Mouse (Mus musculus) midbrain, embryonic 10.5 days (tissue): ENCODE measurements at regions not wholly inside any gene's neighbourhood (a gene's known extent, or its start where the extent isn't known, plus 50 kb on each side); places are given as distances from the start of the nearest gene placed in this dataset.
"Not testable (repeated sequence)": the region's sequence is repeated elsewhere in the genome, so short reads cannot be mapped to it uniquely, and the experiment has no call there.

Experiments used
- DNase-seq: peaks from one replicate; pipeline ENCODE4 v3.0.0-alpha.2; 2017; ENCODE audit warnings: low spot score
- H3K27ac ChIP-seq: fragments of 300-500 bp; sonication (generic); replicated peaks from 2 replicates; pipeline ENCODE4 v1.5.1; 2016; ENCODE audit warnings: mild to moderate bottlenecking
- H3K27me3 ChIP-seq: fragments of 300-500 bp; sonication (generic); 2 replicates; pipeline ENCODE4 v1.6.1; 2016; ENCODE audit warnings: low read depth, mild to moderate bottlenecking; ENCODE audit not compliant: poor library complexity, severe bottlenecking
- H3K36me3 ChIP-seq: fragments of 300-500 bp; sonication (generic); 2 replicates; pipeline ENCODE4 v1.6.1; 2016; ENCODE audit warnings: mild to moderate bottlenecking, moderate library complexity
- H3K4me1 ChIP-seq: fragments of 300-500 bp; sonication (generic); 2 replicates; pipeline ENCODE4 v1.6.1; 2016
- H3K4me3 ChIP-seq: fragments of 300-500 bp; sonication (generic); 2 replicates; pipeline ENCODE4 v1.5.1; 2016; ENCODE audit warnings: mild to moderate bottlenecking, moderate library complexity
- H3K9me3 ChIP-seq: fragments of 300-500 bp; sonication (generic); replicated peaks from 2 replicates; pipeline ENCODE4 v1.6.1; 2016; ENCODE audit warnings: mild to moderate bottlenecking
- WGBS: fragments of 180-500 bp; shearing (Covaris S2); methylation state at CpG from one replicate; pipeline ENCODE4 v1.1.7; 2016; 5-methylcytosine and 5-hydroxymethylcytosine counted together

DNA sequence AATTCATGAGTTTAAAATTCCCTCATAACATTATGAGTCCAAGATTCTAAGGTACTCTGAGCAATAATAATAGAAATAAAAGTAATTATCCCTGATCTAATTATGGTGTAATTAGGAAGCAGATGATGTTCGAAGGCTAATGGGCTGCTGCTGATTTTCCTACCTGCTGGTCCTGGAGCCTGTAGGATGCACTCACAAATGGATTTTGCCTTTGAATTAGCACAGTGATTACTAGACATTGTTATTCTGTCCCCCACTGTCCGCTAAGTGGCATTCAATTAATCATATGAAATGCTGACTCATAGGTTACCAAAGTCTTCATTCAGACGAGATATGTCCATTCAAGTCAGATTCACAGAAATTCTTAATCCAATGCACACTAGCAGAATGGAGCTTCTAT, 246.0 kb upstream of the Klf6 start:
- H3K9me3 ChIP-seq: no peaks in the 10 kb centered on the region
- H3K27ac ChIP-seq: no peak overlapping the region
- WGBS: 87% methylated on average over 3 of the region's 3 CpGs
- no peak overlapping the region for H3K4me3 ChIP-seq
- H3K36me3 ChIP-seq: no peaks in the 10 kb centered on the region
- no peaks in the 10 kb centered on the region for H3K4me1 ChIP-seq
- DNase-seq: no peak
- no peaks in the 10 kb centered on the region for H3K27me3 ChIP-seq

DNA sequence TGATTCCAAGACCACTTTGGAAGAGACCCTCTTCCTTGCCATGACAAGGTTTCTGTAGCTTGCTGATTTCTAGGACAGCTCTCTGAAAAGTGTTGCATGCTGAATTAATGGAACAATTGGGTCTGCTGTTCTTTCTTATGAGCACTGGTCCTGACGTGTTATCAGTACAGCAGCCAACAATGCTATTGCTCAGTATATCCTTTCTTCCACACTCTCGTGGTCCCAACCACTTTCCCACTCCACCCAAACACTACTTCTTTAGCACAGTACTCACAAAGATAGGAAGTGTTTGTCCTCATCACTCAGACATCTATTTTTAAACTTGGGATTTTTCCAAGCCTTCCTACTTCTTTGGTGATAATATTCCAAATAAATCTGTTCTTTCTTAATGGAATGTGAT, 233.2 kb upstream of the Klf6 start:
- WGBS: 72% methylated on average over 2 of the region's 2 CpGs

DNA sequence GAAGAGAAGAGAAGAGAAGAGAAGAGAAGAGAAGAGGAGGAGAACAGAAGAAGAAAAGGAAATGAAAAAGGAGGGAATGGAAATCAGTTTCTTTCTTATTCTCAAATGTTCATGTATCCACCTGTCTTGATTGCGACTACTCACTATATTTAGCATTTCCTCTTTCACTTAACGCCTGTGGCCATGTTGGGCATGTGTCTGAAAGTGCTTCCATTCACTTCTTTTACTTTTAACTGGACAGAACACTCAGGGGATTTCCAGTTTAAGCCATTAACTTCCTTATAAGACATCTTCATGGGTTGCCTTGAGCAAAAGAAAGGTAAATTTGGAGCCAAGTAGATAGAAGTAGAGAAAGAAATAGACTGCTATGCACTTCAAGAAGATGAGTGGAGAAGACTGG, 226.3 kb upstream of the Klf6 start:
- H3K9me3 ChIP-seq: no peaks in the 10 kb centered on the region
- no peak overlapping the region for H3K4me3 ChIP-seq
- H3K27ac ChIP-seq: no peak overlapping the region
- DNase-seq: no peak
- 89% methylated on average over 2 of the region's 2 CpGs for WGBS
- H3K4me1 ChIP-seq: no peaks in the 10 kb centered on the region
- H3K27me3 ChIP-seq: no peaks in the 10 kb centered on the region
- H3K36me3 ChIP-seq: no peaks in the 10 kb centered on the region

More for the DNA sequence above, 233.2 kb upstream of the Klf6 start:
- Histone ChIP-seq H3K36me3 (no peaks in the 10 kb centered on the region), H3K27ac (no peak overlapping the region), H3K9me3 (no peaks in the 10 kb centered on the region), H3K4me3 (no peak overlapping the region), H3K27me3 (no peaks in the 10 kb centered on the region), H3K4me1 (no peaks in the 10 kb centered on the region)
- no peak for DNase-seq

GRCm38 (mm10) chr13:5641743-5642510, 219.4 kb upstream of the Klf6 start:
- no peak for DNase-seq
- no peaks in the 10 kb centered on the region for H3K36me3 ChIP-seq
- H3K4me1 ChIP-seq: no peaks in the 10 kb centered on the region
- H3K9me3 ChIP-seq: no peaks in the 10 kb centered on the region
- no peak overlapping the region for H3K27ac ChIP-seq
- no peaks in the 10 kb centered on the region for H3K27me3 ChIP-seq
- 88% methylated on average over 7 of the region's 7 CpGs for WGBS
- H3K4me3 ChIP-seq: no peak overlapping the region

DNA sequence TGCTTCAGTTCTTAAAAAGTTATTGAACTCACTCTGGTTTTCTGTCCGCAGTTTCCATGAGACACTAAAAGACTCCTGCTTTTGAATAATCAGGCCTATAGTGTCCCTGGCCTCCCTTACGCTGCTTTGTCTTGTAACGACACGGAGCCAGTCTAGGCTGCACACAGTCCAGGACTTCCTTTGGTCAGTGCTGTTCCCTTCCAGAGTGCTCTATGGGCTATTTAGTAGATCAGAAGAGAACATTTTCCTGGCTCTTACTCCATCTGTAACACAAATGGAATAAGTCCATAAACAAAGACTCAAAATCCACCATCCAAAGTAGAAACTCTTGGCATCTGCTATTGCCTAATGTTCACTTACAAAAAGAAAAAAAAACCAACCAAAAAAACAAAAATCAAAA, 213.0 kb upstream of the Klf6 start:
- no peaks in the 10 kb centered on the region for H3K27me3 ChIP-seq
- H3K27ac ChIP-seq: no peak overlapping the region
- no peak for DNase-seq
- WGBS: 86% methylated on average over 4 of the region's 4 CpGs
- H3K36me3 ChIP-seq: no peaks in the 10 kb centered on the region
- H3K9me3 ChIP-seq: no peaks in the 10 kb centered on the region
- no peak overlapping the region for H3K4me3 ChIP-seq
- no peaks in the 10 kb centered on the region for H3K4me1 ChIP-seq

- Histone ChIP-seq H3K9me3 (no peaks in the 10 kb centered on the region), H3K27me3 (no peaks in the 10 kb centered on the region), H3K4me1 (no peaks in the 10 kb centered on the region), H3K36me3 (no peaks in the 10 kb centered on the region), H3K27ac (no peak overlapping the region), H3K4me3 (no peak overlapping the region)
- no peak for DNase-seq
- 64% methylated on average over 5 of the region's 5 CpGs for WGBS
Measured at GRCm38 (mm10) chr13:5657556-5657955, 203.7 kb upstream of the Klf6 start.

GRCm38 (mm10) chr13:5666235-5667007, 194.9 kb upstream of the Klf6 start:
- Histone ChIP-seq H3K27me3 (no peaks in the 10 kb centered on the region), H3K36me3 (no peaks in the 10 kb centered on the region), H3K4me3 (no peak overlapping the region), H3K4me1 (no peaks in the 10 kb centered on the region), H3K9me3 (no peaks in the 10 kb centered on the region), H3K27ac (no peak overlapping the region)
- 86% methylated on average over 3 of the region's 3 CpGs for WGBS
- no peak for DNase-seq

DNA sequence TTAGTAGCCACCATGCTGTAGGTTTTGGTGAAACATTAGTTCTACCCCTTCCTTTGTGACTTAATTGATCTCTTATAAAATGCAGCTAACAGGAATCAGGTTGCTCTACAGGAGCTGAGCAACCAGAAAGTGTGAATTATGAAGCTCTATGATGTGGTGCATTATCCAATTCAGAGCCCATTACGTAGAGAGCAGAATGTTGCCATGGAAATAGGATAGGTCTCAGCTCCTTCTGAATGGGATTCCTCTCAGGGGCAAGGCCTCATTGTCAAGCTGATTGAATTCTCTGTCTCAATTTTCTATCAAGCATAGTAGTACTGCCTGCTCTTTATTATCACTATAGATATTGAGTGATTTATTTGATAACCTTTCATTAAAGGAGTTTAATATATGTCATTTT, 185.6 kb upstream of the Klf6 start:
- Histone ChIP-seq H3K27me3 (no peaks in the 10 kb centered on the region), H3K9me3 (no peaks in the 10 kb centered on the region), H3K27ac (no peak overlapping the region), H3K4me1 (peaks cover 7% of the 10 kb centered on the region), H3K36me3 (no peaks in the 10 kb centered on the region), H3K4me3 (no peak overlapping the region)
- 25% methylated on average over 1 of the region's 1 CpGs for WGBS
- DNase-seq: no peak

DNA sequence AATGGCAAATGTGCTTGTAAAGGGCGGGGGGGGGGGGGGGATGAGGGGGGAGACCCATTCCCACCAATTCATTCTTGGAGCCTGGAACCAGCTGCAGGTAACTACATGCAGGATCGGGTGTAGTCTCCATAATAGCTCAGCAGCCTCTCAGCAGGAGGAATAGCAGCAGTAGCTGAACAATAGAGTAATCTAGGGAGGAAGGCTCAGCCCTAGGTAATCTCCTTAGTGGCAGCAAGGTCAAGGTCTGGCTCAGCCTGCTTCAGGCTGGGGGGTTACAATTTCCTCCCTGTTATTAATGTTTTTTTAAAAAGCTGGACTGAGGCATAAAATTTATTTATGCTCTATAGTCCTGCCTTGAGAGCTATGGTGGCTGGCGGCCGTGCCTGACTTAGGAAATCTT, 171.2 kb upstream of the Klf6 start:
- Histone ChIP-seq H3K4me1 (no peaks in the 10 kb centered on the region), H3K4me3 (no peak overlapping the region), H3K27me3 (no peaks in the 10 kb centered on the region), H3K9me3 (peaks cover 11% of the 10 kb centered on the region), H3K36me3 (no peaks in the 10 kb centered on the region), H3K27ac (no peak overlapping the region)
- no peak for DNase-seq
- WGBS: 84% methylated on average over 3 of the region's 4 CpGs

- H3K27ac ChIP-seq, H3K4me3 ChIP-seq, H3K4me1 ChIP-seq, DNase-seq, H3K27me3 ChIP-seq, H3K36me3 ChIP-seq: not testable (repeated sequence)
- 89% methylated on average over 2 of the region's 2 CpGs for WGBS
- H3K9me3 ChIP-seq: peaks cover 11% of the 10 kb centered on the region
Measured at GRCm38 (mm10) chr13:5690680-5691079, 170.6 kb upstream of the Klf6 start.

- H3K4me1 ChIP-seq: no peaks in the 10 kb centered on the region
- H3K36me3 ChIP-seq: no peaks in the 10 kb centered on the region
- H3K27ac ChIP-seq: no peak overlapping the region
- no peak overlapping the region for H3K4me3 ChIP-seq
- 92% methylated on average over 8 of the region's 8 CpGs for WGBS
- DNase-seq: no peak
- no peaks in the 10 kb centered on the region for H3K27me3 ChIP-seq
- peaks cover 11% of the 10 kb centered on the region for H3K9me3 ChIP-seq
Measured at GRCm38 (mm10) chr13:5694626-5695025, 166.7 kb upstream of the Klf6 start.

DNA sequence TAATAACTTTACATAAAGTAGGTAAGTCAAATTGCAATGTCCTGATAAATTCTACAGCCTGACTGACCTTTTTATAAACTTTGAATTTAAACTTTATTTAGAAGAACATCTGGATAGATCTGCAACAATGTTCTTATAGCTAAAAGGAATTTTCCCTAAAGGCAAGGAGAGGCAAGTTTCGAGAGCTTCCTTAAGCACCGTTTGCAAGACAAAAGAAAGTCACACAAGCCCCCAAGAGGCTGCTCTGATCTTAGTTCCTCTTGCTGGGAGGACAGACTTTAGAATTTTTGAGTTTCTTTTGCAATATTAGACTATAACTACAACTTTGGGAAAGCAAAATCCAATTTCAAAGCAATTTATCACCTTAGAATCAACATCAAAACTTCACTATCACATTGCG, 165.7 kb upstream of the Klf6 start:
- not testable (repeated sequence) for H3K9me3 ChIP-seq, H3K27me3 ChIP-seq, H3K27ac ChIP-seq, H3K4me3 ChIP-seq, H3K4me1 ChIP-seq, H3K36me3 ChIP-seq, DNase-seq
- 60% methylated on average over 3 of the region's 3 CpGs for whole genome bisulfite sequencing

- Histone ChIP-seq H3K4me1 (no peaks in the 10 kb centered on the region), H3K9me3 (peaks cover 5% of the 10 kb centered on the region), H3K27me3 (no peaks in the 10 kb centered on the region), H3K27ac (no peak overlapping the region), H3K36me3 (no peaks in the 10 kb centered on the region), H3K4me3 (no peak overlapping the region)
- WGBS: 12% methylated on average over 2 of the region's 2 CpGs
- DNase-seq: no peak
Measured at GRCm38 (mm10) chr13:5696377-5696776, 164.9 kb upstream of the Klf6 start.
